Mouse (Mus musculus) gastrocnemius, adult 2 months (tissue): ENCODE data around the gene Ubap1l. TPM values are rescaled to one million over a fixed set of nuclear protein-coding genes. Genes with fewer than 3 reads are reported as not detected.

ENCODE experiments used
- DNase-seq: peaks from one replicate; pipeline ENCODE4 v3.0.0; 2022
- H3K27ac ChIP-seq: fragments of 200-600 bp; 2 replicates; pipeline ENCODE4 v1.8.1; 2022; ENCODE audit warnings: mild to moderate bottlenecking
- H3K4me3 ChIP-seq: fragments of 200-600 bp; 2 replicates; pipeline ENCODE4 v1.8.1; 2022; ENCODE audit warnings: mild to moderate bottlenecking, moderate library complexity
- CTCF ChIP-seq: fragments of 200-600 bp; IDR thresholded peaks from 2 replicates; pipeline ENCODE4 v1.8.1; 2022; ENCODE audit warnings: antibody characterized with exemption, mild to moderate bottlenecking, moderate library complexity
- intact Hi-C: fragments of 180-260 bp; cut with DNase I; formaldehyde crosslinking; loops from one replicate; pipeline ENCODE4 v1.15.1; 2025
- total RNA-seq, 2 experiments: library from RNA; stranded (reverse); gene quantifications; 2 replicates each; pipeline ENCODE4 v1.2.3; 2021

The Ubap1l gene
- total RNA-seq, 2 experiments from 2014 or later, result 0.43 to 1.1 TPM

- Histone ChIP-seq H3K4me3 (peak overlapping the region; percentile 42), H3K27ac (peak overlapping the region; percentile 79)
- intact Hi-C loops, result no loop called here
- DNase-seq, result peak; percentile 90
- no peak for TF ChIP-seq CTCF
Observed at GRCm38 (mm10) chr9:65404331-65405183, 43.7 kb downstream of the Ubap1l start.

DNA sequence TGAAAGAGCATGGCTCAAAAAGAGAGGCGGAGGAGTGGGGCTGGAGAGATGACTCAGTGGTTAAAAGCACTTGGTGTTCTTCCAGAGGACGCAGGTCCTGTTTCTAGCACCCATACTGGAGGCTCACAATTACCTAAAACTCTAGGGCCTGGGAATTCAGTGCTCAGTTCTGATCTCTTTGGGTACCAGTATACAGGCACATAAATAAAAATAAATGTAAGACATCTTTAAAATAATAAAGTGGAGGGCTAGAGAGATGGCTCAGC lies 44.3 kb downstream of the Ubap1l start:
- no peak for DNase-seq
- no peak for TF ChIP-seq CTCF
- H3K4me3 ChIP-seq, result peak overlapping the region; percentile 42; the same call in 1 of the 2 replicates
- peak overlapping the region; percentile 79 for H3K27ac ChIP-seq
- intact Hi-C loops, result no loop called here

- intact Hi-C loops, result no loop called here
- no peak overlapping the region for H3K4me3 ChIP-seq
- TF ChIP-seq CTCF, result no peak
Observed at GRCm38 (mm10) chr9:65407327-65407726, 46.5 kb downstream of the Ubap1l start.

GRCm38 (mm10) chr9:65407861-65408260 lies 47.0 kb downstream of the Ubap1l start:
- Histone ChIP-seq H3K4me3 (no peak overlapping the region), H3K27ac (peak overlapping the region; percentile 28)
- no peak for DNase-seq
- no peak for TF ChIP-seq CTCF
- intact Hi-C loops, result no loop called here

More at GRCm38 (mm10) chr9:65407327-65407726, 46.5 kb downstream of the Ubap1l start:
- H3K27ac ChIP-seq, result no peak overlapping the region
- no peak for DNase-seq

DNA sequence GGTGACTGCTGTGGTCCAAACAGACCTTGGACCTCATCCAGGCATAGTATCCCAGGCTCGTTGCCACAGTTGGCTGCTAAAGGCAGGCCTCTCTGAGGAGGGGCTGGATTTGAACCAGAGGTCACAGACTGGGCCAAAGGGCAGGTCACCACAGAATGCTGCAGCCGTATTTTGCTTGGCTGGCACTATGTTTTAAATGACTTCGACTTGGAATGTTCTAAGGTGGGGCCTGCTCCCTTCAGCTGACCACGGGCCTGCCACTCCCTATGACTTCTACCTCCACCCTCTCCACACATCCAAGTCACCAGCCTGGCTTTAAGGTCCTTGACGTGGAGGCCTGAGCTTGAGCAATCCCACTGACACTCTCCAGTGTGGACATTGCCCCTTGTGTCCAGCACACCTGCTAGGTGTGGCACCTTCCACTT lies 48.0 kb downstream of the Ubap1l start:
- peak overlapping the region; percentile 28 for H3K27ac ChIP-seq
- no peak overlapping the region for H3K4me3 ChIP-seq
- intact Hi-C loops, result no loop called here
- peak; percentile 74 for DNase-seq
- TF ChIP-seq CTCF, result no peak

DNA sequence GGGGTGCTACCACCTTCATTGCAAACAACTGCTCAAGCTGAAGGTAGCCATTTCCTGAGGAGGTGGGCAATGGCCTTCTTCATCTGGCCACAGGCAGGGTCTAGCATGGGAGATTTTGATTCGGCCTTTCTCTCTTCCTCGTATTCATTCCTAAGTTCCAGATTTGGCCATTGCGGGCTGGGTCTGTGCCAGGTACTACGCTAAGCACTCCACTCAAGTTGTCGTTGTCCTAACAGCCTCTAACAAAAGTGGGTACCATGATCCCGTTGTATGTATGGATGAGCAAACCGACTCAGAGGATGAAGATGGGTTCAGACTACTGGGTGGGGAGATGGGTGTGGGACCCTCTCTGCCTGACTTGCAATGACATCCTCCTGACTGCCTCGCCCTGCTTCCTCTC lies 49.5 kb downstream of the Ubap1l start:
- no peak overlapping the region for H3K27ac ChIP-seq
- no peak overlapping the region for H3K4me3 ChIP-seq
- intact Hi-C loops, result no loop called here
- no peak for TF ChIP-seq CTCF
- DNase-seq, result no peak

DNA sequence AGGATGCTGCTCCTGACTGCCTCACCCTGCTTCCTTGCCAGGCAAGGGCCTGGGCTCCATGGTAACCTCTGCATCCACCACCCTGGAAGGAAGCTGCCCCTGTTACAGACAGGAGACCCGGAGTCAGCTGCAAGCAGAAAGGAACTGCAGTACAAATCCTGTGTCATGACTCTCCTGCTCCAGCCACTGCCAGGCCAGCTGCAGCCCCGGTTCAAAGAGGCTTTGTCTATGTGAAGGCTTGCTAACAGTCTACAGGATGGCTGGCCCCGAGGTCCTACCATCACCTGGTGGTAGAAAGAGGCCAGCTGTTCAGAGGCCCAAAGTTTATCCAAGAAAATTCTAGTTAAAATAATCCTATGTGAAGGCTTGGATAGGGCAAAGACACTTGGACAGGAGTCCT lies 50.5 kb downstream of the Ubap1l start:
- intact Hi-C loops, result no loop called here
- H3K27ac ChIP-seq, result no peak overlapping the region
- H3K4me3 ChIP-seq, result no peak overlapping the region
- no peak for TF ChIP-seq CTCF
- DNase-seq, result no peak

- H3K4me3 ChIP-seq, result no peak overlapping the region
- peak; percentile 29; the same call in 1 of the 2 replicates for TF ChIP-seq CTCF
- DNase-seq, result no peak
- intact Hi-C loops, result loop anchor here (2.0 kb wide), 1 partner anchor 25 kb away; no protein-coding TSS in a partner anchor
- H3K27ac ChIP-seq, result no peak overlapping the region
Observed at GRCm38 (mm10) chr9:65417738-65418137, 56.9 kb downstream of the Ubap1l start.

GRCm38 (mm10) chr9:65419633-65420032 lies 58.8 kb downstream of the Ubap1l start:
- H3K27ac ChIP-seq, result no peak overlapping the region
- TF ChIP-seq CTCF, result peak; percentile 33; the same call in 1 of the 2 replicates
- intact Hi-C loops, result no loop called here
- no peak overlapping the region for H3K4me3 ChIP-seq
- no peak for DNase-seq

DNA sequence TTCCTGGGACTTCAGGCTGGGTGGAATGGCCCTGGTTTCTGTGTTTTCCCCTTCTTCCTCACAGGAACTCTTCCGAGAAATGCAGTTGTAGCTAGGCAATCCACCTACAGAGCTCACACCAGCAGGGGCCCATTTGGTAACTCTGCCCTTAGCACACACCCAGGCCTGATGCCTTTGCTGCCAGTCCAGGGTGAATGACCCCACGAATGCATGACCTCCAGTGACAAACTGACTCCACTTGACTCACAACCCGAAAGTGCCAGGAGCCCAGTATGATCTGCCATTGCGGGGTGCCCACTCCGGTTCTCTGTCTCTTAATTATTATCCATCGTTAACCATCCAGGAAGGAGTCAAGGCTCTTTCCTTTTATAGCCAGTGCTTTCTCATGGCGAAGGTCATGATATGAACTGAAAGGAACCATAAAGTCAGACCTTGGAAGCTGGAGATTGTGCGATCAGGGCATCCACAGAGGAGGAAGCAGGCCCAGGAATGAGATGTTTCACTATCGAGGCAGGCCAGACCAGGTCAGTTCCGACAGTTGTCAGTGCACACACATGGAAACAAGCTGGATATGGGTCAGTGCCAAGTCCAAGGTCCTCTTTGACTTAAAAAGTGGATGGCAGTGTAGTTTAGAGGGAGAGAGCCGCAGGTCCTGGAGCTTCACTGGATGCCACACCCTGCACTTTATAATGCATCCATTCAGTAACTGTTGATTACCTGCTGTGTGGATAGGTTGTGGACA lies 62.1 kb downstream of the Ubap1l start, which contains the start of gene Slc51b:
Gene Slc51b, minus strand, starts transcription at position 196 of the 742 bp plus-strand sequence.
- DNase-seq, result no peak
- TF ChIP-seq CTCF, result no peak
- Histone ChIP-seq H3K4me3 (no peak within 1 kb of the TSS), H3K27ac (no peak within 1 kb of the TSS)
- intact Hi-C loops, result no loop called here

GRCm38 (mm10) chr9:65424393-65424792 lies 63.6 kb downstream of the Ubap1l start:
- H3K27ac ChIP-seq, result no peak overlapping the region
- no peak overlapping the region for H3K4me3 ChIP-seq
- TF ChIP-seq CTCF, result no peak
- intact Hi-C loops, result no loop called here
- no peak for DNase-seq

DNA sequence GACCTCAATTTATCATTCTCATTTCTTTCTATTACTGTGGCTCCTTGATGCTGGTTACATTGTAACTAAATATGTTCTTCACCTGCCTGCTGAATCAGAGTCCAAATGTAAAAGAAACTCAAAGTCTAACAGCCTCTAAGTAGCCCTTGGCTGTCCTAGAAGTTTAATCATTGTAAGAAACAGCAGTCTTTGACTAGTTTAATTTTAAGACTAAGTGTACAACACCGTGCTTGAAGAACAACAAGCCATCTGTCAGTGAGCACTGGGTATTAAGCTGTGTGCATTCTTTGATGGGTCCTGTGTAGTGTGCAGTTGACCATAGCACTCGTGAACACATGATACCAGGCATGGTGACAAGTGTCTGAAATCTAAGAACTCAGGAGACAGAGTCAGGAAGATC lies 66.7 kb downstream of the Ubap1l start:
- H3K27ac ChIP-seq, result no peak overlapping the region
- TF ChIP-seq CTCF, result no peak
- no peak overlapping the region for H3K4me3 ChIP-seq
- intact Hi-C loops, result no loop called here
- no peak for DNase-seq

GRCm38 (mm10) chr9:65428003-65428402 lies 67.2 kb downstream of the Ubap1l start:
- Histone ChIP-seq H3K4me3 (no peak overlapping the region), H3K27ac (no peak overlapping the region)
- intact Hi-C loops, result no loop called here
- no peak for DNase-seq
- no peak for TF ChIP-seq CTCF

Other genes starting within 250 kb of the Ubap1l start
- gene Igdcc3, start 219.9 kb upstream of the Ubap1l start, total RNA-seq, result under 1 TPM; 0.17 to 0.18 TPM
- 1 to 10 TPM; 3.6 to 3.9 TPM for gene Parp16, start 165.7 kb upstream of the Ubap1l start, total RNA-seq
- gene Cilp, start 95.9 kb upstream of the Ubap1l start, total RNA-seq, result 10 to 100 TPM; 13.0 to 35.4 TPM
- gene Clpx, start 66.8 kb upstream of the Ubap1l start, total RNA-seq, result 10 to 100 TPM; 54.0 to 72.6 TPM
- 10 to 100 TPM; 10.1 to 19.5 TPM for gene Pdcd7, start 14.9 kb upstream of the Ubap1l start, total RNA-seq
- gene Kbtbd13, start 30.6 kb downstream of the Ubap1l start, total RNA-seq, result 10 to 100 TPM in 1 of 2 experiments, 1 to 10 TPM in 1; 7.8 to 19.5 TPM
- 1 to 10 TPM; 3.1 to 3.3 TPM for gene Rasl12, start 37.5 kb downstream of the Ubap1l start, total RNA-seq
- not detected for gene Slc51b, start 61.9 kb downstream of the Ubap1l start, total RNA-seq
- gene Mtfmt, start 74.7 kb downstream of the Ubap1l start, total RNA-seq, result 1 to 10 TPM; 4.3 to 5.7 TPM
- 1 to 10 TPM; 6.1 to 6.6 TPM for gene Spg21, start 99.9 kb downstream of the Ubap1l start, total RNA-seq
- gene Ankdd1a, start 159.2 kb downstream of the Ubap1l start, total RNA-seq, result not detected
- gene Plekho2, start 219.0 kb downstream of the Ubap1l start, total RNA-seq, result 1 to 10 TPM; 4.4 to 4.5 TPM
- not detected for gene Pif1, start 226.1 kb downstream of the Ubap1l start, total RNA-seq